Mouse (Mus musculus): ENCODE measurements around the gene Zfp111.

Zfp111 gene

DNA sequence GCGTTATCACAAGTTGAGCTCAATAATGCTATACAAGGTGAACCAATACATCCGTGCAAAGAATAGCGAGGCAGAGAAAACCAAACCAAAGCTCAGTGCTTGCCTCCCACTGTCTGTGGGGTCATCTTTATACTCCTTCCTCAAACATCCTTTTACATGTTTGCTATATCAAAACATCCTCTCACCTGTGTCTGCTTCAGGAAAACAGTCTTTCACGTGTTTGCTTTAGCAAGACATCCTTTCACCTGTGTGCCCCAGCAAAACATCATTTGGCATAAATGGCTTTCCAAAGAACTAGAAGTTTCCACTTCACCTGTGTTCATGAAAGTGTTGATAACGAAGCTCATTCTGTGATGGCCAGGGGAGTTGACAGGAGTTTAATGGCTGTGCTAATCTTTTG, at the start of gene Zfp111:
TSS of gene Zfp111 (minus strand) at position 101 of the 400 bp plus-strand sequence.
- no peak for DNase-seq (ENCODE audit: low read depth, low spot score)

DNA sequence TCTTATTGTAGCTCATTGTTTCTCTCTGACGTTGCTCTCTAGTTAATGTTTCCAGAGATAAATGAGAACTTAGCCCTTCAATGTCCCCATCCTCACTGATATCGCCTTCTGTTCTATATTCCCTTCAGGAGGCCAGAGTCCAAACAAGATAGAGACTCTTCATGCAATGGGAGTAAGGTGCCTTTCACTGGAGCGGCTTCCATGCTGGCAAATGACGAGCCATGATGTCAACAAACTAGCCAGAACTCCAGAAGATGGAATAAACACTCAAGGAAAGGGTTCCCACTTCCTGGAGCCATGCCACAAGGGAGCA, 48.7 kb upstream of the Zfp111 start:
- no peak for DNase-seq (ENCODE audit: low read depth, low spot score)

DNA sequence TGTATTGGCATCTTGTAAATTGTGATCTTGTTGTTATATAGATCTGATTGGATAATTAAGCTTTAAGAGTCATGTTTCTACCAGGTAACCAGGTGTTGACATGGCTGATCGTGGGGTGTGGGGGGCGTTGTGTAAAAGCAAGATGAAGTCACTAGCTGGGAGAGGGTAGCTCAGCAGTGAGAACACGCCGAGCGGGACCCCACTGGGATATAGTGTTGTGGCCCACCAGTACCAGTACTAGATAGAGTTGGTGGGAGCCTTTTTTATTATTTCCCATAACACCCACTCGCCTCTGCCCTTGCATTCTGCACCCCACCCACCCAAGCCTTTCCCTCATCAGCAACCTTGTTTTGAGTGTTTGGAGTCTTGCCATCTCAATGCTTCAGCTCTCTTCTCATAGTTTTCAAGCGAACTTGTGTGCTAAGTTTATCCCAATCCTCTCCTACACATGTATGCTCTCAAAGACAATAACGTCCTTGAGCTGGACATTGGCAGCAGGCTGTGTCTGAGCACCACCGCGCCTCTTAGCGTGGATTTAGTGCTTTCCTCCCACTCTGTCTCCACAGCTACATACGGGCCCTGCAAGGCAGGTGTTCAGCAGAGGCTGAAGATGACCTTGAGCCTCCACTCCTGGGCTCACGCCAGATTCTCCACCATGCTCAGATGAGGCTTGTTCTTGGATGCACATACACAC, 48.2 kb upstream of the Zfp111 start:
- no peak for DNase-seq (ENCODE audit: low read depth, low spot score)

DNA sequence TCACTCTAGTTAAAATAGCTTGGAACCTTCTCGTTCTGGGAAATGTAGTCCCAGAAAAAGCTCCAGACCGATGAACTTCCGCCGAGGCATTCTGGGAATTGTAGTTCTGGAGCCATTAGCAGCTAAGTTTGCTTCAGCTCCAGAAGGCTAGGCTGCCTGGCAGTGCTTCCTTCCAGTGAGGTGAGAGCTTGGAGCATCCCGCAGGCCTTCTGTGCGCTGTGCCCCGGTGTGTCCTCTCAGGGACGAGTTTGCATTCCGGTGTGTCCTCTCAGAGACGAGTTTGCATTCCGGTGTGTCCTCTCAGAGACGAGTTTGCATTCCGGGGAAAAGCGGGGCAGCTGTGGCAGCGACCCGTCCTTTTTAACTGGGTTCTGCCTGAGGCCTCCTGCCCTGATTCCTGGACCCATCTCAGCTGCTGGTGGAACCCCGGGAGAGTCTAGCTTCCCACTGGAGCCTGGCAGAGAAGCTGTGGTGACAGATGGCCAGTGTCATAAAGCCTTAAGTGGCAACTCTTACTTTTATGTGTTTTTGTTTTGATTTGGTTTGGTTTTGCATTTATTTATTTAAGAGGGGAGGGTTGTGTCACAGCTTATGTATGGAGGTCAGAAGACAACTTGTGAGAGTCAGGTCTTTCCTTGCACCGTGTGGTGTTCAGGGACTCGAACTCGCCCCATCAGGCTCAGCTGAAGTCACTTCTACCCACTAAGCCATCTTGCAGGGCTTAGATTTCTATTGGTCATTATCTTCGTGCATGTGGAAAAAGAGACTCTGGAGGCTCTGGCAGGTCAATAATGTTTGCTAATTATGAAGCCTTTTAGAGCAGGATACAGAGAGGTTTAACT, 43.6 kb upstream of the Zfp111 start, which contains the start of gene Zfp108:
TSS of gene Zfp108 (plus strand) at position 162 of the 842 bp plus-strand sequence.
- DNase-seq (ENCODE audit: low read depth, low spot score) = no peak

DNA sequence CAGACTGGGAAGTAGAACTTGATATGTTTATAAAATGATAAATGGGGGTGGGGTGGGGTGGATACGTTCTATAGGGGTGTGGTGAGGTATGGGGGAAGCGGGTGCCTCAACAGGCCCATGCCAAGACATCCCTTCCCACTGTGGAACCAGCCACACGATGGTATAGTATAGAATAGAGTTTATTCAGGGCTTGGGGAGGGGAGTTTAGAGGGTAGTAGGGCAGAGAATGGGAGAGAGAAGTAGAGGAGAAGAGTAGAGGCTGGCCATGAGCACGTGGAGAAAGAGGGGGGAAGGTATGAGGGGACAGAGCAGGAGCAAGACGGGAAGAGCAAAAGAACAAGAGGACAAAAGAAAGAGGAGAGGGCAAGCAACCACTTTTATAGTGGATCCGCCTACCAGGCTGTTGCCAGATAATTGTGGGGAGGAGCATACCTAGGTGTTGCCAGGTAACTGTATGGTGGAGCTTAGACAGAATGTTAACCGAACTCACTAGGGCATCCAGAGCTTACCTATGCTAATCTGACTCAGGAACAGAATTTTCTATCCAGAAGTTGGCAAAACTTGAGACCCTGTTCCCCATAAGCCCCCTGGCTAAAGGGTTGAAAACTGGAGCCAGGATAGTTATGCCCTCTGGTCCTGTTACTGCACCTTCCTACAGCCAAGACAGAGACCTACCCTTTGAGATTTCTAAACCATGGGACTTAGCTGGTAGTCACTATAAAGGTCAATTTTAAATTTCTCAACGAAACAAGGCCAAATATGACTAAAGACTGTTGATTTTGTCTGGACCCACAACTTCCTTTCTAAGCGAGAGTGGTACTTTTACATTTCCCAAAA, 42.8 kb upstream of the Zfp111 start:
- no peak for DNase-seq (ENCODE audit: low read depth, low spot score)

DNA sequence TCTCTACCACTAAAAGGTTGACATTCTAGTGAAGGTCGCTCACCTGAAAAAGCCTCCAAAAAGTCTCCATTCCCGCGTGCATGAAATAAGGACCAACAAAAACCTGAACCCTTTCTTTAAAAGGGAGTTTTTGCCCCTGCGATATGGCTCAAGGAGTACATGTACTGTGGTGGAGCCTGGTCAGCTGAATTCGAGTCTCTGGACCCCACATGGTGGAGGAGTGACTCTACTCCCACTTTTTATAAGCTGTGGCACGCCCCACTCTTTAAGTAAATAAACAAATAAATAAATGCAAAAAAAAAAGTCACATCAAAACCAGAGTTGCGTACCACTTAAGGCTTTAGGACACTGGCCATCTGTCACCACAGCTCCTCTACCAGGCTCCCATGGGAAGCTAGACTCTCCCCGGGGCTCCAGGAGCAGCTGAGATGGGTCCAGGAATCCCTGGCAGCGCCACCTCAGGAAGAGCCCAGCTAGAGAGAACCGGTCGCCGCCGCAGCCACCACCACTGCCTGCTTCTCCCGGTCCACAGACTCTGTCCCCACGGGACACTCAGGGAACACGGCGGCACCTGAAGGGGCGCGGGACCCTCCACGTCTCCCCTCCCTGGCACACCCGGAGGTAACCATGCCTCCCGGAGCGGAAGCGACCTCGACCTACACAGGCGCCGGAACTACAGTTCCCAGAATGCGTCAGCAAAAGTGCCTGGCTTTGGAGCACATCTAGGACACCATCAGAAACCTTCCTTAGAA, 26.0 kb upstream of the Zfp111 start, which contains the start of gene Zfp109:
TSS of gene Zfp109 (minus strand) at position 521 of the 752 bp plus-strand sequence.
- DNase-seq (ENCODE audit: low read depth, low spot score) = peak; percentile 38

DNA sequence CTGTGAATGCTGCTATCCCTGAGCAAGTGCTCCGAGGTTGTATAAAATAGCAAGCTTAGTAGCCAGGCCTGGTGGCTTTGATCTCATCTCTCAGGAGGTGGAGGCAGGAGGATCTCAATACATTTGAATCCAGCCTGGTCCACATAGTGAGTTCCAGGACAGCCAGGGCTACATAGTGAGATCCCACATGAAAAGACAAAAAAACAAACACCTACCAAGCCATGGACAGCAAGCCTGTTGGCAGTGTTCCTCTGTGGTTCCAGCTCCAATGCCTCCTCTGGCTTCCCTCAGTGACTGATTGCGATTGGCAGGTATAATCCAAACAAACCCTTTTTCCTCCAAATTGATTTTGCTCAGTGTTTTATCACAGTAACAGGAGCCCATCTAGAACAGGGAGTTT, 947 bp downstream of the Zfp111 start:
- DNase-seq (ENCODE audit: low read depth, low spot score) = no peak

DNA sequence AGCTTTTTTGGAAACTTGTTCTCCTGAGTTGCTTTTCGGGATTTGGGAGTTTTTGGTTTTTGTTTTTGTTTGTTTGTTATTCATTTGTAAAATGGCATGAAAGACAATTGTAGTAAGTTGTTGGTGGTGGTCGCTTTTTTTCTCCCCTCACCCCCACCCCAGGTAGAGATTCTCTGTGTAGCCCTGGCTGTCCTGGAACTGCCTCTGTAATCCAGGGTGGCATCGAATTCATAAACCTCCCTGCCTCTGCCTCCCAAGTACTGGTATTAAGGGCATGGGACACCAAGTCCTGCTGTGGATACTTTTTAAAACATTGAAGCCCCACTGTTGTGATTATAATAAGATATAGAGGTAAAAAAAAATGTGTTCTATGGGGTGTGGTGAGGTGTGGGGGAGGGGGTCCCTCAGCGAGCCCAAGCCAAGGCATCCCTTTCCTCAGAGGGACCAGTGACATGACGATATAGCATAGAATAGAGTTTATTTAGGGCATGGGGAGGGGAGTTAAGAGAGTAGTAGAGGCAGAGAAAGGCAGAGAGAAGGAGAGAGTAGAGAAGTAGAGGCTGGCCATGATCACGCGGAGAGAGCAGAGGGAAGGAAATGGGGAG, 2.9 kb downstream of the Zfp111 start:
- no peak for DNase-seq (ENCODE audit: low read depth, low spot score)

DNA sequence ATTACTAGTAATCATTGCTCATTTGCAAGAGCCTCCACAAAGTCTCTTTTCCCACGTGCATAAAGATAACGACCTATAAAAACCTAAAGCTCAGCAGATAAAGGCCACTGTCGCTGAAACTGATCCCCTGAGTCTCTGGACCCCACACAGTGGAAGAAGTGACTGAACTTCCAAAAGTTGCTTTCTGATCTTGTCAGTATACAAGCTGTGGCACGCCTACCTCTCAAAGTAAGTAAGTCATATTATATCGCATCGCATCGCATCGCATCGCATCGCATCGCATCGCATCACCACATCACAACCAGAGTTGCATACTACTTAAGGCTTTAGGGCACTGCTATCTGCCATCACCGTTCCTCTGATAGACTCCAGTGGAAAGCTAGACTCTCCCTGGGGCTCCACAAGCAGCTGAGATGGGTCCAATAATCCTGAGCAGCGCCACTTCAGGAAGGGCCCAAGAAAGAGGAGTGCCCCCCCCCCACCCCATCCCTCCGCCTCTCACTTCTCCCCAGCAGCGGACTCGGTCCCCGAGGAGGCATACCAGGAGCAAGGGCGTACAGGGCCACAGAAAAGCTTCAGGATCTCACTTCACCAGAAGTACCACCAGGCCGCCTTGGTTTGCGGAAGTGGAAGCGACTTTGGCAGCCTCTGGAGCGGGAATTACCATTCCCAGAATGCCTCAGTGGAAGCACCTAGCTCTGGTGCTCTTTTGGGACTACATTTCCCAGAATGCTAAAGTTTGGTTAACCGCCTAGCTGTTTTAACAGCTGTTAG, 3.6 kb downstream of the Zfp111 start:
- peak; percentile 65 for DNase-seq (ENCODE audit: low read depth, low spot score)

DNA sequence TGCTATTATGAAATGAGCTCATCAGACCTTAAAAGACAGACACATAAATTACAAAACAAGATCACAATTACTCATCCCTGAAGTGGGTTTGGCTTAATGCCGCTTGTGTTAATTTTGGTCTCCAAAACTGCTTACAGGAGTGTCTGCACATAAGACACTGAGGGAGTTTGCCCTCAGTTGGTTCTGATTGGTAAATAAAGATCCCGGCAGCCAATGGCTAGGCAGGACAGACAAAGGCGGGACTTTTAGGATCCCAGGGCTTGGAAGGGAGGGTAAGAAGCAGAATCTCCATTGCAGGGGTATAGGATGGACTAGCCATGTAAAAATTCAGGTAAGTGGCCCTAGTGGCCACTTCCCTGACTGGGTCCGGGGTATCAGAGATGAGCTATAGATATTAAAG, 14.3 kb downstream of the Zfp111 start:
- no peak for DNase-seq (ENCODE audit: low read depth, low spot score)

DNA sequence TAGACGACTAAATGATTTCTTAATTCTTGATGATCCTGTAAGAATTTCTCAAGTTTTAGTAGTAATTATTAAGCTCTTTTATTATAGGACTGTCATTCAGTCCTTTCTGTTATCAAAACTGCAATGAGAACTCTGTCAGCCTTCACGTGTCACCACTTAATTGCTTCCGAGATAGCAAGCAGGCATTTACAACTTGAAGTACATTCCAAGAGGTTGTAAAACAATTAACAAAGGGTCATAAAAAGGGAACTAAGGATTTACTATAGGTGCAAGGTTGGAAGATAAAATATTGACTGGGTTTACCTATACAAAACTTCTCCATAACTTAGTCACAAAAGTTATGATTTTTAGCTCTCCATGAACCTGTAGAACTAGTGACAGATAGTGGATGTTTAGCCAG, 18.1 kb downstream of the Zfp111 start:
- DNase-seq (ENCODE audit: low read depth, low spot score) = no peak

DNA sequence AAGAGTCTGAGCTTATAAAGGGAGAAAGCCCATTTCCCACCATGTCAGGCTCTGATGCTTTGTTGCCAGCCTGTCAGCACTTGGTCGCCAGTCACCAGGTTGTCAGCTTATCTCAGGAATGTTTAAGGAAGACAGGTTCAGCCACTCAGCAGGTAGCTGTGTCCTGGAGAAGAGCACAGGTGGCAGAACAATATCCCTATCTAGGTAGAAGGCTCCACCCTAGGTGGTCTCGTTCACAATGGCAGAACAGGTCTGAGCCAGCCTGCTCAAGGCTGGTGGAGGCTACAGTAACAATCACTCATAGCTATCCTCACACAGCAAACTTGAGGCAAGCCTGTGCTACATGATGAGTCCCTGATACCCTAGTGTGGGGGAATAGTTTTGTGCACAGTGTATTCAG, 19.9 kb downstream of the Zfp111 start:
- DNase-seq (ENCODE audit: low read depth, low spot score) = no peak

DNA sequence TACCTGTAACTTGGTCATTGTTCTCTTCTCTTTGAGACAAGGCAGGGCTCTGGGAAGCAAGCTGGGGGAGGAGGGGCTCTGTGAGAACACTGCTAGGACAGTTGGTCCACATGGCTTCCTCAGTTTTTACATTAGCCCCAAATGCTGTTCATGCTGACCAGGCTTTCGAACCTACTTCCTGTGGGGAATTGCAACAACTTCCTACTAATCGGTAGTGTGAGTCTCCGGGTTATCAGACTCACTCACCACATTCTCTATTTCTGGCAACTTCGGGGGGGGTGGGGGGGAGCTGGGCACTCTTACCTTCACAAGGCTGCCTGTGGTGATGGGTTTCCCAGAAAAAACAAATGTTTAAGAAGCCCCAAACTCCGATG, 21.7 kb downstream of the Zfp111 start:
- DNase-seq (ENCODE audit: low read depth, low spot score) = no peak

DNA sequence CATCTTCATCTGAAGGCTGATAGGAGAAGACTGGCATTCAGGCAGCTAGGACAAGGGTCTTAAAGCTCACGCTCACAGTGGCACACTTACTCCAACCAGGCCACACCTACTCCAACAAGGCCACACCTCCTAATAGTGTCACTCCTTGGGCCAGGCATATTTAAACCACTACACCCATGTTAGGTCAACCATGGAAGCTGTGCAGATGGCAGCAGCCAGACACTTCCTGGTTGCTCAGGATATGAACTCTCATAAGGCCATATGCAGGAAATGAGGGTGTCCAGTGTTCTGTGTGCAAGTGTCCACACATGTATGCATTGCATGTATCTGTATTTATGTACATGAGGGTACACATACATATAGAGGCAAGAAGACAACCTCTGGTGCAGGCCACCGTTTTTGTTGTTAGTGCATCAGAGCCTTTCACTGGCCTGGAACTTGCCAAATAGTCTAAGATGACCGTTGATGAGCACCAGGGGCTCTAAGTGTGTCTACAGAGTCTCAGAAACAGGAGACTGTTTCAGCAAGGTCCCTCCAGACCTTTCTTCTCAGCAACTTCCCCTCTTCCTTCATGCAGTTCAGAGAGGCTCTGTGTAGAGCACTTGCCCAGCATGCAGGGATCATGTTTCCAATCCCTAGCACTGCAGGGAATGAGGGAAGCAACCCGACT, 22.2 kb downstream of the Zfp111 start:
- no peak for DNase-seq (ENCODE audit: low read depth, low spot score)

DNA sequence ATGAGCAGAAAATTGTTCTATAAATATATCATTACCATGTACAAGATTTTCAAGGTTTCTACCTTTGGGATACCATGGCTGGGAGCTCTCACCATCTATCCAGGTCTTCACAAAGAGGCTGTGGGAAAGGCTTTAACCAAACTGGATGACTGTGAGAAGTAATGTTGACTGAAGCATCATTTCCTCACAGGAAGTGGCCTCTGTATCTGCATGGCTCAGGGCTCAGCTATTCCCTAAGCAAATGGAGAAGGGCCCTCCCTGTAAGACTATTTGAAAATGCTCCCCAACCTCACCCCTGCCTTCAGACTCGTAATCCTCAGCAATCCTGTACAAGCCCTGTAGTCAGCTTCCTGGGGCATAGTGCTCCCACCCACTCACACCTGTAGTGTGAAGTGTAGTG, 23.6 kb downstream of the Zfp111 start:
- DNase-seq (ENCODE audit: low read depth, low spot score) = no peak

DNA sequence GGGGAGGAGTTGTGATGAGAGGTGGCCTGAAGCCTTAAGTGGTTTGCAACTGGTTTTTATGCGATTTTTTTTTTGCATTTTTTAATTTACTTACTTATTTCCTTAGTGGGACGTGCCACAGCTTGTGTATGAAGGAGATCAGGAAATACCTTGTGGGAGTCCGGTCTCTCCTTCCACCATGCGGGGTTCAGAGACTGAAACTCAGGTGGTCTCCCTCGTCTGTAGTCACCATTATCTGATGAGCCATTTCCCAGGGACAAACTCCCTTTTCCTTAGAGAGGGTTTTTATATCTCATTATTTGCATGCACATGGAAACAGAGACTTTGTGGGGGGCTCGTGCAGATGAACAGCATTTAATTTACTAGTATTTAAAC, 35.9 kb downstream of the Zfp111 start:
- no peak for DNase-seq (ENCODE audit: low read depth, low spot score)

DNA sequence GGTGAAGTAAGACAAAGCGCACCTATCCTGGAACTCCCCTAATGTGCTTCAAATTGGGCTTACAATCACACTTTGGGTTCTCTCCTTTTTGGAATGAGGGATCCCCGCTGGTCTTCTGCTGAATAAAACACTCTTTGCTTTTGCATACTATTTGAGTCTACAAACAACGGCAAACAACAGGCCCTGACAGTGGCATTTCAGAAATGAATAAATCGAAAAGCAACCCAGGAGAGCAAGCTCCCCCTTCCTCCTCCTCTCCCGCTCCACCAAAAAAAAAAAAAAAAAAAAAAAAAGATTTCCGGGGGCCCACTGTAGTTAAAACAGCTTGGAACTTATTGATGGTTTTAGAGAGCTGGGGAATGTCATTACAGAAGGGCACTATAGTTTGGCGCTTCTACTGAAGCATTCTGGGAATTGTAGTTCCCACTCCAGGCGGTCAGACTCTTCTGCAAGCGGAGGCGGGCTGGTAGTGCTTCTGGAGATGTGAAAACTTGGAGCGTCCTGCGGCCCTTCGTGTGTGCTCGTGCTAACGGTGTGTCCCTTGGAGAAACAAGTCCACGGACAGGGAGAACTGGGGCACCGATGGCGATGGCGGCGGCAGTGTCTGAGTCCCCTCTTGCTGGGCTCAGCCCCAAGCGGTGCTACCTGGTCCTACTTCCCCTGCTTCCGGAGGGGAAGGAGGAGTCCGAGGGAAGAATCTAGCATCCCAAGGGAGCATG, 36.5 kb downstream of the Zfp111 start, which contains the start of gene Zfp114:
TSS of gene Zfp114 (plus strand) at position 443 of the 719 bp plus-strand sequence.
- DNase-seq (ENCODE audit: low read depth, low spot score) = peak; percentile 54

DNA sequence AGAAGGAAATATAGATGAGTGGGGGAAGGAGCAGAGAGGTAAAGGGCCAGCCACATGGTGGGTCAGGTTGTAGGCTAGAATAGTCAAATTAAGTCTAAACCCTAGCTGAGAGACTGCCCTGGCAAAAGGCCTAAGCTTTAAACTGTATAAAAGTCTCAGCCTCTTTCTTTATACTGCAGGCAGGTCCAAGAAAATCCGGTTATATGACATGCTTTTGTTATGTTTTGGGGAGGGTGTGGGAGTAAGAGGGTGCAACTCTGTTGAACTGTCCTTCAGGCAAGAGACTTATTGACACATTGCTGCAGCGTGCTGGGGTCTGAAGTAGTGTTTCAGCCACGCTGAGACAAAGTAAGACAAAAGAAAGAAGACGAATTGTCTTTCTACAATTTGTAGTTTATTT, 39.1 kb downstream of the Zfp111 start:
- DNase-seq (ENCODE audit: low read depth, low spot score) = no peak

DNA sequence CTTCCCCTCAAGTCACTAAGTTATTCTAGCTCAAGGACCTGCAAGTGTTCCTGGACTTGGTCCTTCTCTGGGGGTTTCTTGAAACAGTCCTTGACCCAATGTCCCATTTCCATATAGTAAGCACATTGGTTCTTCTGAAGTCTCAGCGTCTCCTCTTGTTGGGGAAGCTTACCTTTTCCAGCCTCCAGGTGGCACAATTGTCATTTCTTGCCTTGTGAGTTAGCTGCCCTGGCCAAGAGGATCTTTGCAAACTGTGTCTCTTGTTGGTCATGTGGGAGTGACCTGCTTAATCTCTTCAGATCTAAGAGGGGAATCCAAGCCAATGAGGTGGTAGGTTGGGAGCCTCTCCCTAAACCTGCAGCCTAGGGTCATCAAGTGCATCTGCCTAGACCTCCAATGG, 58.0 kb downstream of the Zfp111 start:
- no peak for DNase-seq (ENCODE audit: low read depth, low spot score)

Data from WW6 (cell line).